Comparison of ENCODE assay signal across 23 mouse cellular contexts in genomic region chrX:169263433-169264172, GRCm38 (mm10).
"Had no signal": no experiment of that assay in that cellular context is flagged by ENCODE, and none has a peak within 500 bp of the region (broad histone marks: within the 10 kb centered on the region; RNA-seq: fewer than 3 reads in every experiment).

No protein-coding gene starts in this region.

- DNase-seq: gastrocnemius, adult 2 months; gastrocnemius, postnatal 10 days; gastrocnemius, postnatal 25 days; heart, adult 11 months; heart, adult 2 months; heart, postnatal 14 days; heart, postnatal 36 days; kidney, adult 11 months; kidney, adult 2 months; kidney, adult 9 months; kidney, postnatal 14 days; kidney, postnatal 36 days; left cerebral cortex, postnatal 4 days had no signal

- ATAC-seq: hindbrain, postnatal 0 days; intestine, embryonic 16.5 days had no signal

- H3K4me1 ChIP-seq: heart, embryonic 15.5 days; hindbrain, embryonic 13.5 days; hindbrain, embryonic 15.5 days; kidney, embryonic 15.5 days; limb, embryonic 13.5 days; limb, embryonic 15.5 days had no signal

- H3K4me3 ChIP-seq: gastrocnemius, adult 2 months; heart, adult 2 months; heart, embryonic 13.5 days; heart, embryonic 15.5 days; hindbrain, embryonic 13.5 days; hindbrain, embryonic 15.5 days; kidney, embryonic 15.5 days; limb, embryonic 13.5 days; limb, embryonic 15.5 days had no signal

- H3K27ac ChIP-seq: heart, embryonic 15.5 days; hindbrain, embryonic 13.5 days; hindbrain, embryonic 15.5 days; hindbrain, postnatal 0 days; kidney, embryonic 15.5 days; limb, embryonic 13.5 days had no signal

- H3K27me3 ChIP-seq: heart, embryonic 13.5 days; heart, embryonic 15.5 days had no signal

- H3K4me2 ChIP-seq: heart, embryonic 11.5 days; heart, embryonic 13.5 days; heart, embryonic 15.5 days; hindbrain, embryonic 13.5 days; hindbrain, embryonic 15.5 days; kidney, embryonic 15.5 days; limb, embryonic 13.5 days; limb, embryonic 15.5 days had no signal

- H3K36me3 ChIP-seq: heart, embryonic 13.5 days; heart, embryonic 15.5 days; hindbrain, embryonic 13.5 days; hindbrain, embryonic 15.5 days; kidney, embryonic 15.5 days; limb, embryonic 13.5 days; limb, embryonic 15.5 days had no signal
